Mouse (Mus musculus) heart, adult 2 months (tissue): ENCODE results near the gene Ano2.

Experiments
- EP300 ChIP-seq: fragments of 200-500 bp; IDR thresholded peaks from 2 replicates; pipeline ENCODE4 v1.6.1; 2011; ENCODE audit warnings: low read depth, low read length, control low read depth; ENCODE audit not compliant: insufficient read depth
- POLR2A ChIP-seq: fragments of 200-500 bp; IDR thresholded peaks from 2 replicates; pipeline ENCODE4 v1.6.1; 2011; ENCODE audit warnings: mild to moderate bottlenecking, low read depth, low read length, control low read depth; ENCODE audit not compliant: insufficient read depth

DNA sequence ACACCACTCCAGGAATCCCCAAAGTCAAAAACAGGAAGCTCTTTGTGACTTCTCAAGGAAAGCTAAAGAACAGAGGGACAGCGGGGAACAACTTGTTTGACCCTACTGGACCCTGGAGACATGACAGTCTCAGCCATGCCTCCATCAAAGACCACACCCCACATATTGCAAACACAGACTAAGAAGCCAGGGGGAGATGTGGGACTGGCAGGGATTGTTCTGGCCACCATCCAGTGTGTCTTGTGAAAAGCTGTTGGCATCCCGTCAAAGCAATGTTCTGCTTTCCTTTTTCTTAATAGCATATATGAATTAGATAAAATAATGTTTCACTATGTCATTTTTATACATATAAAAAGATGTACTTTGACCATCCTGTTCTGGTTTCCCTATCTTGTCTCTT lies 326.8 kb downstream of the Ano2 start:
- TF ChIP-seq POLR2A (no peak), EP300 (no peak)
